Mouse (Mus musculus): ENCODE data around the gene Kxd1. TPM values are rescaled to one million over a fixed set of nuclear protein-coding genes. Genes with fewer than 3 reads are reported as not detected.
A peak's percentile ranks its signal among the peaks of the same experiment; 100 is the strongest.

The Kxd1 gene
- total RNA-seq, 2 experiments from 2014 or later, result 45.0 to 49.7 TPM

DNA sequence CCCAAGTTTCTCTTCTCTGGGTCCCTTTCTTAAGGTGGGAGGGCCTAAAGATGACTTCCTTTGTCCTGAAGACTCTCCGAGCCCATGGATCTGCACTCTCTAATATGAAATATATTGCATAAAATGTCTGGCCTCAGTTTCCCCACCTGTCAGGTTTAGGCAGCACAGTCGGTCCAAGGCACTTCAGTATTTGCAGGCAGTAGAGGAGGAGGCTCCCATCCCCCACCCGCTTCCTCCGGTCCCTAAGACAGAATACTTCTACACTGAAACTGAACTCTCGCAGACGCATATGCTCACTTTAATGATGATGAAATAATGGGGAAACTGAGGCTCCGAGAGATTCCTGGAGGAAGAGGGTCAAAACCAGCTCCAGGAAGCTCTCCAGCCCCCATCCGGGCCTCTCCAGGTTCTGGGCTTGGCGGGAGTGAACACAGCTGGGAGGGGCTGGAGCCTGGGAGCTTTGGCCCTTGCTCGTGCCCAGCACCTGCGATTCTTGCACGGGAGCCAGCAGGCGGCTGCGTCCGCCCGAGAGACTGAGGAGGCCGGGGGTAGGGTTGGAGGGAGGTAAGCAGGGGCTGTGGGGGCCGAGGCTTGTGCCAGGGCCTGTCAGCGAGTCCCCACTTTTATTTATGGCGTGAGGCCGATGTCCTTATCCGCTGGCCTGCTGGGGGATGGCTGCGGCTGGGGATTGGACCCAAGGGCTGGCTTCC is 25.8 kb downstream of the Kxd1 start:
- intact Hi-C loops (cut with DNase I), result loop anchor here (2.0 to 5.0 kb wide), 3 partner anchors 45 to 87 kb away; partner anchors contain the start of gene Crtc1
- no peak for DNase-seq (ENCODE audit: low spot score in 2 of 2)

DNA sequence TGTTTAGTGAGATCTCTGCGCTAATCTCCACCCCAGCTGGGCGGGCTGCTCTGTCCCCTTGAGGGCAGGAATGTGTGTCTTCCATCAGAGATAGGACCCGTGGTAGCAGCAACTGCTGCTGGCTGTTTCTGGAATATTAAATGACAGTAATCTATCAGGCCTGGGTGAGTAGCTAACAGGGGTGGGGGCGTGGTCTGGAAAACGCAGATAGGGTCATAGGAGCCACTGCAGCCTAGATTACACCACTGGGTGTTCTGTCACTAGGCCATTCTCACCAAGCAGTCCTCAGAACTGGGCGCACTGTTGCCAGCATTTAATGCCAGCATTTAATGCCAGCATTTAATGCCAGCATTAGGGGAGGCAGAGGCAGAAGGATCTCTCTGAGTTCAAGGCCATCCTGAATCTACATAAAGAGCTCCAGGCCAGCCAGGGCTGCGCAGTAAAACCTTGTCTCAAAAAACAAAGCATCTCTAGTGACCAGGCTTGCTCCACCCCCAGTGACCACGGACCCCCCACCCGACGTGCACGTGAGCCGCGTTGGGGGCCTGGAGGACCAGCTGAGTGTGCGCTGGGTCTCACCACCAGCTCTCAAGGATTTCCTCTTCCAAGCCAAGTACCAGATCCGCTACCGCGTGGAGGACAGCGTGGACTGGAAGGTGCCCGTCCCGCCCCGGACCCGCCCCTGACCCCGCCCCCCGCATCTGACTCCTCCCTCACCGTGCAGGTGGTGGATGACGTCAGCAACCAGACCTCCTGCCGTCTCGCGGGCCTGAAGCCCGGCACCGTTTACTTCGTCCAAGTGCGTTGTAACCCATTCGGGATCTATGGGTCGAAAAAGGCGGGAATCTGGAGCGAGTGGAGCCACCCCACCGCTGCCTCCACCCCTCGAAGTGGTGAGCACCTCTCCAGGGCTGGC is 27.1 kb downstream of the Kxd1 start:
- intact Hi-C loops (cut with DNase I), result loop anchor here (5.0 kb wide), 2 partner anchors 43 to 63 kb away; partner anchors contain the start of gene Crtc1

DNA sequence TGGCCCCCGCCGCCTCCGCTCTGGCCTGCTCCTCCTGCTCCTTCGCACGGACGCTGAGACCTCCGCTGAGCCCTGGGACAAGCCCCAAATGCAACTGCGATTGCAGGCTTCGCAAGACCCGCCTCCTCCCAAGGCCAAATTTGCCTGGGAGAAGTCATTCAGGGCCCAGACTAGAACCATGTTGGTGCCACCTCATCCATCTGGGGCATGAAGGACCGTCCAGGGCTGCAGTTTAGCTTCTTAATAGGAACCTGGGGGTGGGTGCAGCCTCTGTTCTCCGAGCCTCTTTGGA is 32.0 kb downstream of the Kxd1 start:
- no peak for DNase-seq (ENCODE audit: low spot score in 2 of 2)
- intact Hi-C loops (cut with DNase I), result no loop called here

More for the DNA sequence above, 27.1 kb downstream of the Kxd1 start:
- DNase-seq (ENCODE audit: low spot score in 2 of 2), result no peak

DNA sequence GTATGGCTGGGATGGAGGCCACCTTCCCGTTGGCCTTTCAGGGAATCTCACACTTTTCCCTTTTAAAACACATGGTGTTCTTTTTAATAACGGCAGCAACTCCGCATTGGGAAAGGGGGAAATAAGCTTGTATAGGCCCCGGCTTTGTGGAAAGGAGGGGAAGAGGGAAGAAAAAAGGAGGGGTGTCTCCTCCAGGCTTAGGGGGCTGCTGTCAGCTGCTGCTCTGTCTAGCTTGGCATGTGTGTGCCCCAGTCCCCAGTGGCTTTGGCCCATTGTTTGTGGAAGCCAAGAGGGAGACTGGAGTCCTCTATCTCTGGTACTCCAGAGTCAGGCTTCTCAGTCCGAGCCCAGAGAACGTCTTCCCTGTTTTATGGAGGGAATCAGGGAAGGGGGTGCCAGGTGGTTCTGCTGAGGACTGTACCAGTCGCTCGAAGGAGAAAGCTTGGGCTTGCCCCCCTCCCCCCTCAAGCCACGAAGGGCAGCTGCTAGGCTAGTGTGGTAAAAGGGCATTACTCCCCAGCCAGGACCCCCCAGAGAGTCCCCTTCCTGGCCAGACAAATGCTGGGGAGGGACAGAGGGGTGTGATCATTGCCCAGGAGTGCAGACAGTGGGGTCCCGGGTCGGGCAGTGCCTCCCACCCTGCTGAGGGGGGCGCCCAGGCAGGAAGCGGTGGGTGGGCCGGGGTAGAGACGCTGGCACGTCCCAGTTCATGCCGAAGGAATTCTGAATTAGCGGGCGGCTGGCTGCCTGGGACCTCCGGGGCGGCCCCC is 32.6 kb downstream of the Kxd1 start:
- no peak for DNase-seq (ENCODE audit: low spot score in 2 of 2)
- intact Hi-C loops (cut with DNase I), result no loop called here

DNA sequence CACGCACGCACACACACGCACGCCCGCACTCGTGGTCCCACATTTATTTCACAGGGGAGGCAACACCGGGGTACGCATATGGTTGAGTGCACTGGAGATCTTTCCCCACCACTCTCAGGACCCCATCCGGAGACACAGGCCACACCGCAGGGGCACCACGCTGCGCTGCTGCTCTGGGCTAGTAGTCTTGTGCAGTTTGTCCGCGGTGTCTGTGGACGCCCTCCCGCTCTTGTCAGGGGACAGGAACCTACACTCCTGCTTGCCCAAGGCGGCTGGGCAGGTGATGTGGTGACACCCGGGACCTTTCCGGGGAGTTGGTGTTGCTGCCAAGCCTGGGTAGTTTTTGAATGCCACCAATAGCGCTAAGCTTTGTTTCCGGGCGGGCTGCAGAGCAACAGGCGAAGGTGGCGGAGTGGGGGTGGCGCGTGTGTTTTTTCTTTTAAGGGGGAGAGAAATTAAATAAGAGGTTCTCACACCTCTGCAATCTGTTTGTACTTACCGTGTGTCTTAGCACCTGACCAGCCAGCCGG is 33.3 kb downstream of the Kxd1 start:
- no peak for DNase-seq (ENCODE audit: low spot score in 2 of 2)
- intact Hi-C loops (cut with DNase I), result no loop called here

DNA sequence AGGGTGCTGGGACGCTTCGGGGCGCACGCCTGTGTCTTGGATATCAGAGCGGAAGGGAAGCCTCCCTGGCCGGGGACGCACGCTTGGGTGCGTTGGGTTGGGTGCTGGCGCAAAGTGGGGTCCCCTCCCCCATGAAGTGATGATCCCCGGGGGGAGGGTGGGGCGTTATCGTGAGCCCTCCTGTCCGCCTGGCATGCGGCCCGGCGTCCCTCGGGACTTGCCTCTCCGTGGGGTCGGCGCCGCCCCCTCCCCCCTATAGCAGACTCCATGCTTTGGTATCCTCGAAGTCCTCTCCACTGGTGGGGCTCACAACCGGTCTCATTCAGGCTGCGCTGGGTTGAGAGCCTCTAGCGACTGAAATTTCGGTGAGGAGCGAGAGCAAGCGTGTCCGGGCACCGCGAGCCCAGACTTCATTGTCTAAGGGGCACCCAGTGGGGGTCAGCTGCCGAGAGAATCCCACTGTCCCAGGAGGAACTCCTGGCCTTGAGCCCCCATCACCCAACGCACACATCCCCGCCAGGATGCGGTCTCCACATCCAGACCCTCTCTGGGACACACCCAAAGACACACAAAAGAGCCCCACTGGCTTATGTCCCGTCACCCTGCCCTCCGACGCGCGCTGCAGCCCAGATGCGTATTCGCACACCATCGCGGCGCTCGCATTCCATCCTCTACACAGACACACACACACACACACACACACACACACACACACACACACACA is 33.9 kb downstream of the Kxd1 start:
- DNase-seq (ENCODE audit: low spot score in 2 of 2), result no peak
- intact Hi-C loops (cut with DNase I), result no loop called here

DNA sequence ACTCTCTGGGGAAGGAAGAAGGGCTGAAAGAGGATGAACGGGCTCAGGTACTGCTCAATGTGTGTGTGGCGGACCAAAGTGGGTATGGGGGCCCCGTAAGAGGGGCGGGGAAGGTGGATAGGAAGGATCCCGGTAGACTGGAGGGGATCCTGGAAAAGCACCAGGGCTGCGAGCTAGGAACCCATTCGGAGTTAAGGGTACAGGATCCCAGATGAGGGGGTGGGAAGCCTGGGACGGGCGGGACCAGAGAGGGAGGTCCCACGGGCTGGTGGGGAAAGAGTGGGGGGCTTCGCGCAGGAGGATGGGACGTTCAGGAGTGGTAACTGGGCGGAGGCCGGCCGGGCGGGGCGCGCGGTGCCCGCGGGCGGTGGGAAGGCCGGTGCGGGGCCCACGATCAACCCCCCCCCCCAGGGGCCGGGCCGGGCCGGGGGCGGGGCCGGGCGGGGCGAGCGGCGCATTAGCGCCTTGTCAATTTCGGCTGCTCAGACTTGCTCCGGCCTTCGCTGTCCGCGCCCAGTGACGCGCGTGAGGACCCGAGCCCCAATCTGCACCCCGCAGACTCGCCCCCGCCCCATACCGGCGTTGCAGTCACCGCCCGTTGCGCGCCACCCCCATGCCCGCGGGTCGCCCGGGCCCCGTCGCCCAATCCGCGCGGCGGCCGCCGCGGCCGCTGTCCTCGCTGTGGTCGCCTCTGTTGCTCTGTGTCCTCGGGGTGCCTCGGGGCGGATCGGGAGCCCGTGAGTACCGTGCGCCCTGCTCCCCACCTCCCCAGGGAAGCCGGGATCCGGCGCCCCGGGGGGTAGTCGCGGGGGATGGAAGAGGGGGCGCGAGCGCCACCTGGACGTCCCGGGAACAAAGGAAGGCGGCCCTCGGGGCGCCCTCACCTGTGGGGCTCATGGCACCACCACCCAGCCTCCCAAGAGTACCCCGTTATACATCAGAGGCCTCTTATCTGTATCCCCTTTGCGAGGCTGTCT is 34.8 kb downstream of the Kxd1 start, which contains the start of gene Crlf1:
Gene Crlf1 (plus strand): TSS at position 495 of the 977 bp plus-strand sequence.
- no peak for DNase-seq (ENCODE audit: low spot score in 2 of 2)
- intact Hi-C loops (cut with DNase I), result no loop called here

DNA sequence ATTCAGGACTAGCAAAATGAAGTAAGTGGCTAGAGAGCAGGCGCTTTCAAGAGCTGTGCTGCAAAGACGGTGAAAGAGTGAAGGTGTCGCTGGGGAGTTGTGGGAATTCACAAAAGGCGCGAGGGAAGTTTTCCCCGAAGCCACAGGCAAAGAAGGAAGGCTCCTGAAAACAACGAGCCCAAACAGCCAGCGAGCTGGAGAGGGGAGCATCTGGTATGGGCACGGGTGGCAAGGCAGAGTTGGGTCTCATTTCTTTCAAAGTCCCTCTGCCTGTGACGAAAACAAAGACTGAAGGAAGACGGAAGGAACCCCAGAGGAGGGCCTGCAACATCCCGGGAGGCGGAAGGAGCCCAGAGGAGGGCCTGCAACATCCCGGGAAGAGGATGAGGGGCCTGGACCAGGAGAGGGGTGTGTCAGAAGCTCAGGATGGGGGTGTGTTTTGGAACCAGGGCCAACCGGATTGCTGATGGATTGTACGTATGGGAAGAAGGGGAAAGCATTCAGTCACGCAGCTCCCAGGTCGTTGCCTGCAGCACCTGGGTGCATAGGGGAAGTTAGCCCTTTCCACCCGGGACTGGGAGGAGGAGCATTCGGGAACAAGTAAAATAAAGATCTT is 36.8 kb downstream of the Kxd1 start:
- intact Hi-C loops (cut with DNase I), result no loop called here
- DNase-seq (ENCODE audit: low spot score in 2 of 2), result no peak

DNA sequence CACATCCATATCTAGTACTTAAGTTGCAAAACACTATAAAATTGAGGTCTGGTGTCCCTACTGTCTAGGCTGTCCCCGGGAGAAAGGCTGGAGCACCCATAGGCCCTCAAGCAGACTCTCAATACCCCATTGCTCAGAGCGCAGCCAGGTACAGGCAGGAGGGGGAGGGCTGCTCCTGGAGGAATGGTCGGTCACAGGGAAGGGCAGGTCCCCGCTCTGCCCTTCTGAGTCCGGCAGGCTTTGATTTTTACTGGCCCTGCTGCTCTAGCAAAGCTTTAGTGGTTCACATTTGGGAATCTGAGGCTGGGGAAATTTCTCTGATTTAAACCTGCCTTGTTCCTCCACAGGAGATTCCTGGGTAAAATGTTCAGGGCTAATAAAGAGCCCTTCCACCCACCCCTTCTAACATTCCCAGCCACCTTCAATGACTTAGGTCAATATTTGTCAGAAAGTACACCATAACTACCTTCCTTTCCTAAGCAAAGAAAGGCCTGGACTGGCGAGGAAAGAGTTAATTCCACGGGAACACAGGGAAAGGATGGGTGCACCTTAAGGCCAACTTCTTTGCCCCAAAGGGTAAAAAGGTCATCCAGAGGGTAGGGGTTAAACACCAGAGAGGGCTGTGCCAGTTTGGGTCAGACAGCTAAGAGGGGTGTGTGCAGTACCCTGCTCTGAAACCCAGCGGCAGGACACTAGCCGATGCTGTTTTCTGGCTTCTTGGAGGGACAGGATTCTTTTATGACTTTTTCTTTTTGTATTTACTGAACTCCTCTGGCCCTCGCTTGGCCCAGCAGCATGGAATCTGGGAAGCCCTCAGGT is 37.5 kb downstream of the Kxd1 start:
- DNase-seq (ENCODE audit: low spot score in 2 of 2), result no peak
- intact Hi-C loops (cut with DNase I), result no loop called here

DNA sequence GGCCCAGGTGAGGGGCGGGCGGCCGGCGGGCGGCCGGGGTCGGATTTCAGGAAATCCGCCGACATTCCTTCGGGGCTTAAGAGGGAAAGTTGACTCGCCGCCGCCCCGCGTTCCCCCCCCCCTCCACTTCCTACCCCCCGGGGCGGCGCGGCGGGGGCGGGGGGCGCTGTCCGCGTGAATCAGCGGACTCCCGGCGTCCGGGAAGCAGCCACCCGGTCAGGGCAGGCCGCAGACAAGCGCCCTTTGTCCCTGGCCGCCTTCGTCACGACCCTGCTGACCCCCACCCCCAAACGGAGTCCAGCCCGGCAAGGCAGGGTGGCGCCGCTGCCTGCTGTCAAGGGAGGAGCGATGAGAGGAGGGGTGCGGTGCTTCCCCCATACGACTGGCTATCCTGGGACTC is 38.2 kb downstream of the Kxd1 start:
- no peak for DNase-seq (ENCODE audit: low spot score in 2 of 2)
- intact Hi-C loops (cut with DNase I), result loop anchor here (5.0 kb wide), 2 partner anchors 37 to 72 kb away; no protein-coding TSS in a partner anchor

DNA sequence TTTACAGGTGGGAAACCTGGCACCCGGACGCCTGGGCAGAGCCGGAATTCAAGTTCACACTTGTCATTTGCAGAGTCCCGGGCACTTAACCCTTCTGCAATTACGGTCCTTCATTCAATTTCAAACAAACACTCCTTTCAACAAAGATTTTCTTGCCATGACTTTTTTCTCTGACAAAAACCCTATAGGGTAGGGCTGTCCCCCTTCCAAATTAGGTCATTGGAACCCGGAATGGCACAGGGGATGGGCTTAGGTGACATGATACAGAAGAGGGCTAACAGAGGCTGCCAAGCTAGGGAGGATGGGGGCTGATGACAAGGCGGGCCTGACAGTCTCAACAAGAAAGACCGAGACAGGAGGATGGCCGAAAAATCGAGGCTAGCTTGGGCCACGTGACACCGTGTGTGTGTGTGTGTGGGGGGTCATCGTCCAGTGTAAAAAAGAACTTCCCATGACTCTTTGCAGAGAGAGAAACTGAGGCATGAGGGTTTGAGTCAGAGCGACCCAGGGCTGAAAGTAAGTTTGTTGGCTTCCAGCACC is 38.8 kb downstream of the Kxd1 start:
- intact Hi-C loops (cut with DNase I), result loop anchor here (5.0 kb wide), 2 partner anchors 37 to 72 kb away; no protein-coding TSS in a partner anchor
- DNase-seq (ENCODE audit: low spot score in 2 of 2), result no peak

DNA sequence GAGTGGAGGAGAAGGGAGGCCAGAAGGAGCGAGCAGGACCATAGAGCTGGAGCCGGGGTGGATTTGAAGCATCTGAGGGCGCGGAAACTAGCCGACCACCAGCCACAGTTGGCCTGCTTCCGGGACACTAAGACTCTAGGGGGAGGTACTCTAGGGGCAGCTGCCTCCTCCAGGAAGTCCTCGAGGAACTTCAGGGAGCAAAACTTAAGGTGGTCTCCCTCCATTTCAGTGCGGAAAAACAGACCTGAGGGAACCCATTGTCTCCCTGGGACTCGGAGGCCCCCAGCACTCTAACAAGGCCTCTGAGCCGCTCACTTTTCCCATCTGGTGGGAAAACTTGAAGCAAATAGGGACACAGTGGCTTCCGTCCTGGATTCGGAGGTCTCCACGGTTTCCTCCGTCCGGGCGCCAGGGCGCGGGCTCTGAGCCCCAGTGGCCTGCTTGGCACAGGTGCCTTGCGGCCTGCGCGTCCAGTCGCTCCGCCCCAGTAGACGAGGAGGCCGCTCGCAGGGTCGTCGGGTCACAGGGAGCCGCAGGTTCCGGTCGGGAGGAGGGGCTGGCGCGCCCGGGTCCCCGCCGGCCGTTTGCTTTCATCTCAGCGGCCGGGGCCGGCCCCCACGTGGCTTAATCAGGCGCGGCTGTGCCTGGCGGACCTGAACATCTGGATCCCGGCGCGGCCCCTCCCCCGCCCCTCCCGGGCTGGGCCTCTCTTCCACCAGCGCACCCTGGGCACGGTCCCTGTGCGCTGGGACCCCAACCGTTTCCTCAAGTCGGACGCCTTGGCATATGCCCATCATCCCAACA is 39.6 kb downstream of the Kxd1 start:
- intact Hi-C loops (cut with DNase I), result loop anchor here (5.0 kb wide), 2 partner anchors 36 to 71 kb away; no protein-coding TSS in a partner anchor
- no peak for DNase-seq (ENCODE audit: low spot score in 2 of 2)

DNA sequence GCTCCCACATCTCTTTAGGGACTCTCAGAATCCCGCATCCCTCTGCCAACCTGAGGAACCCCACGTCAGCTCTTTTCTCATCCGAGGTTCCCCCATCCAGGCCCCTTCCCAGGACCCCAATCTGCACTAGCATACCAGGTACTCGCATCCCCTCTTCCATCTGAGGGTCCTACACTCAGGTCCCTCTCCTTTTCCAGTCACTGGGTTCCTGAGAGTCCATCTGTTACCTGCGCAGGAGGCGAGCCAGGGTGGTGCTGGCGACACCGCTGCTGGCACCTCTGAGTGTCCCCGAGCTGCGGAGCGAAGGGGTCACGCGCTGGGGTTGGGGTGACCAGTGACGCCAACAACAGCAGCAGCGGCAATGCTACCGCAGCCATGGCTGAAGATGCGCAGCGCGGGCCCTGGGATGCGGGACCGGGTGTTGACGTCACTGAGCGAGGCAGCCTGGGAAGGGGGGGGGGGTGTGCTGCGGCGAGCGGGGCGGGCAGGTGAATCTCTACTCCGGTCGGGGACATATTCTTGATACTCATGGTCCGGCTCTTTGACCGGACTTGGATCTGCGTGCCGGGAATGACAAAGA is 40.7 kb downstream of the Kxd1 start, which contains the start of gene Tmem59l:
Gene Tmem59l (minus strand): TSS at position 418 of the 580 bp plus-strand sequence.
- intact Hi-C loops (cut with DNase I), result loop anchor here (5.0 kb wide), 2 partner anchors 35 to 70 kb away; no protein-coding TSS in a partner anchor
- peak; percentile 71 for DNase-seq (ENCODE audit: low spot score in 2 of 2)

DNA sequence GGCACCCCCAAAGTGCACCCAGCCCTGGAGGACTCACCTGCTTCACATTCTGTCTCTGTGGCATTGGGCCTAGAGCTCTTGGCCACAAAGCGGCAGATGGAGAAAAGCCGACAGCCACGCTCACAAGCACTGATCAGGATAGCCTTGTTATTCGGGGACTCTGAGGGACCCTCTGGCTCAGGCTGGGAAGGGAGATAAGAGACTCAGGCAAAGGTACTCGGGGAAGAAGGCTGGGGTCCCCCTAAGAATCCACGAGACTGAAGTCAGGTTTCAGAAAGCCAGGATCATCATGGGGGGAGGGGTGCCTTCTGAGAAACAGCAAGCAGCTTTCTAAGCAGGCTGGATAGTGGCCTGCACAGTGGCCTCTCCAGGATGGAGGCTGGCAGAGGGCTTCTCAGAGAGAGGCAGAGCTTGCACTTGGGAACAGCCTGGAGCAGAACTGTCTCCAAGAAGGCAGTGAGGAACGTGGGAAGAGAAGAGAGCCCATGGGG is 41.5 kb downstream of the Kxd1 start:
- intact Hi-C loops (cut with DNase I), result loop anchor here (5.0 kb wide), 2 partner anchors 34 to 69 kb away; no protein-coding TSS in a partner anchor

DNA sequence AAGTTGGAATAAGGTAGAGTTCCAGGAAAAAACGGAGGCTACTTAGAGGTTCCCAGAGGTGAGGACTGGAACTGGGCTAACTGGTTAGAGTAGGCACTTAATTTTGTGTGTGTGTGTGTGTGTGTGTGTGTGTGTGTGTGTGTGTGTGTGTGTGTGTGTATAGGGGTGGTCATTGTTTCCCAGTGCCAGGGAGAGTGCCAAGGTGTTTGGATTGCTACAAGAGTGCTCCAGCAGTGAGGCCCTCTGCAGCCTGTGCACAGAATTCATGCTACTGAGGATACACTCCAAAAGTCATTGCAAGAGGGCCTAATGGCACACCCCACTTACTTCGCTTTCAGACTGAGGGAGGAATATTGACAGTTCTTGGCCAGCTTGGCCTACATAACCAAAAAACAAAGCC is 44.8 kb downstream of the Kxd1 start:
- no peak for DNase-seq (ENCODE audit: low spot score in 2 of 2)
- intact Hi-C loops (cut with DNase I), result no loop called here

More for the DNA sequence above, 41.5 kb downstream of the Kxd1 start:
- peak in 1 of 2 experiments; percentile 43 for DNase-seq (ENCODE audit: low spot score in 2 of 2)

Measured in left cerebral cortex, postnatal 36 days (tissue).